Mouse (Mus musculus) embryo, embryonic 9.5 days (tissue): ENCODE measurements at regions not wholly inside any gene's neighbourhood (a gene's known extent, or its start where the extent isn't known, plus 50 kb on each side); places are given as distances from the start of the nearest gene placed in this dataset.
"Not testable (repeated sequence)": the region's sequence is repeated elsewhere in the genome, so short reads cannot be mapped to it uniquely, and the experiment has no call there.

ENCODE experiments used
- DNase-seq: peaks from one replicate; pipeline ENCODE4 v3.0.0-alpha.2; 2017; ENCODE audit errors: extremely low spot score

GRCm38 (mm10) chr16:21102033-21102432, 51.8 kb downstream of the Teddm3 start:
- DNase-seq: not testable (repeated sequence)

GRCm38 (mm10) chr16:21100126-21100525, 53.7 kb downstream of the Teddm3 start:
- not testable (repeated sequence) for DNase-seq

GRCm38 (mm10) chr16:21074779-21075148, 79.0 kb downstream of the Teddm3 start:
- DNase-seq: no peak

GRCm38 (mm10) chr16:21074082-21074778, 79.6 kb downstream of the Teddm3 start:
- DNase-seq: peak; percentile 7

GRCm38 (mm10) chr16:21060211-21060610, 93.6 kb downstream of the Teddm3 start:
- DNase-seq: no peak

- no peak for DNase-seq
Observed at GRCm38 (mm10) chr16:21054772-21055171, 99.0 kb downstream of the Teddm3 start.

GRCm38 (mm10) chr16:21022087-21022486, 131.7 kb downstream of the Teddm3 start:
- DNase-seq: not testable (repeated sequence)

GRCm38 (mm10) chr16:21004871-21005270, 148.9 kb downstream of the Teddm3 start:
- no peak for DNase-seq

GRCm38 (mm10) chr16:21001126-21001525, 152.7 kb downstream of the Teddm3 start:
- no peak for DNase-seq

- no peak for DNase-seq
Observed at GRCm38 (mm10) chr16:20990524-20990923, 163.3 kb downstream of the Teddm3 start.

- no peak for DNase-seq
Observed at GRCm38 (mm10) chr16:20975406-20975805, 178.4 kb downstream of the Teddm3 start.

GRCm38 (mm10) chr16:20972442-20972841, 181.4 kb downstream of the Teddm3 start:
- no peak for DNase-seq

- DNase-seq: no peak
Observed at GRCm38 (mm10) chr16:20958905-20959304, 194.9 kb downstream of the Teddm3 start.

- DNase-seq: peak; percentile 8
Observed at GRCm38 (mm10) chr16:20936722-20937121, 202.4 kb upstream of the Thpo start.

- DNase-seq: not testable (repeated sequence)
Observed at GRCm38 (mm10) chr16:20934846-20935245, 200.5 kb upstream of the Thpo start.

GRCm38 (mm10) chr16:20930003-20930402, 195.7 kb upstream of the Thpo start:
- not testable (repeated sequence) for DNase-seq

- not testable (repeated sequence) for DNase-seq
Observed at GRCm38 (mm10) chr16:20925776-20926175, 191.5 kb upstream of the Thpo start.

GRCm38 (mm10) chr16:20910864-20911263, 176.6 kb upstream of the Thpo start:
- DNase-seq: not testable (repeated sequence)

- DNase-seq: peak; percentile 15
Observed at GRCm38 (mm10) chr16:20908467-20909351, 174.4 kb upstream of the Thpo start.

- peak; percentile 22 for DNase-seq
Observed at GRCm38 (mm10) chr16:20895734-20896133, 161.4 kb upstream of the Thpo start.

GRCm38 (mm10) chr16:20871726-20872125, 137.4 kb upstream of the Thpo start:
- DNase-seq: no peak

- DNase-seq: no peak
Observed at GRCm38 (mm10) chr16:20866771-20867170, 132.5 kb upstream of the Thpo start.

- DNase-seq: no peak
Observed at GRCm38 (mm10) chr16:20861256-20861655, 126.9 kb upstream of the Thpo start.
